Mouse (Mus musculus): ENCODE data around the gene Pcmt1. TPM values are rescaled to one million over a fixed set of nuclear protein-coding genes. Genes with fewer than 3 reads are reported as not detected.

Gene Pcmt1
- not detected in 2 replicates for polyA plus RNA-seq (2012; ENCODE audit: insufficient read depth, insufficient read length, low replicate concordance, missing spikeins)

DNA sequence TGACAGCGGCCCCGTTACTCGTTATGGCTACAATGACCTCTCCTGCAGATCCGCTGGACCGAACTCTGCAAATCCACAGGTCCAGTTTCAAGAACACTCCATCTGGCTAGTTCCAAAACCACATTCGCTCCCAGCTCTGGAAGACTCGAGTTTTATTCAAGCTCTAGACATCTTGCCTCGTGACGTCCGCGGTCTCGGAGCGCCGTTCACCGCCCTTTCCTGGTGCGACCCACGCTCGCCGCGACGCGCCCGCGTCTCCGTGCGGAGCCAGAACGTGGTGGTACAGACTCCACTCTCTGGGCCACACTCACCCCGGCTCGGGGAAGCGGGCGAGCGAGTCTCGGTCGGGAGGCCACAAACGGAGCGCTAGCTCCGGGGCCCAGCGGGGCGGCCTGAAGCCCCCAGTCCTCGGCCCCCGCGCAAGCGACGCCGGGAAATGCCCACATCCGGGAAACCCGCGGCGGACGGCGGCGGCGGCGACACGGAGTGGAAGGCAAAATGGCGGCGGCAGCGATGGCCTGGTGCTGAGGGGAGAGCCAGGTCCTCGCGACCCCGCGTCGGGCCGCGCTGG is at the start of gene Pcmt1, which contains the start of gene Lats1:
Gene Pcmt1 (minus strand): TSS at position 406 of the 571 bp plus-strand sequence.
Gene Lats1 (plus strand): TSS at position 484 of the 571 bp plus-strand sequence.
- under 1% methylated on average over 65 of the region's 65 CpGs for WGBS
- peak within 1 kb of the TSS; percentile 88 for H3K4me3 ChIP-seq (ENCODE audit: insufficient read depth, low read depth, low read length)
- peak within 1 kb of the TSS; percentile 96 for H3K27ac ChIP-seq (ENCODE audit: insufficient read depth, low read depth, low read length)
- H3K4me1 ChIP-seq (ENCODE audit: control insufficient read depth, insufficient read depth, low read length) = peaks cover 8% of the 10 kb centered on the region
- TF ChIP-seq POLR2A (IDR thresholded peaks at IDR 0.05; ENCODE audit: insufficient read depth, low read depth, low read length) (peak; percentile 95), CTCF (IDR thresholded peaks at IDR 0.05; ENCODE audit: insufficient read depth, low read depth, low read length) (no peak)

DNA sequence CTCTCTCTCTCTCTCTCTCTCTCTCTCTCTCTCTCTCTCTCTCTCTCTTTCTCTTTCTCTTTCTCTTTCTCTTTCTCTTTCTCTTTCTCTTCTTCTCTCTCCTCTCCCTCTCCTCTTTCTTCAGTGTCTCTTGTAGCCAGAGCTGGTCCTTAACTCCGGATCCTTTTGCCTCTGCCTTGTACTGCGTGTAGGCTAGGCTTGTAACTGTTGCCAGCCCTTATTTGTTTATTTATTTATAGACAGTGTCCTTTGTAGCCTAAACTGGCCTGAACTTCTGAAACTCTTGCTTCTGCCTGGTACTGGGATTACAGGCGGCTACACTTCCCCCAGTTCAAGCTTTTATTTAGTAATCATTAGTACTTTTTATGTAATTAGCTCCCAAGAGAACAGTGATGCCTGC is 46.1 kb upstream of the Pcmt1 start:
- no peak for TF ChIP-seq POLR2A (IDR thresholded peaks at IDR 0.05; ENCODE audit: insufficient read depth, low read depth, low read length)
- TF ChIP-seq CTCF (IDR thresholded peaks at IDR 0.05; ENCODE audit: insufficient read depth, low read depth, low read length) = no peak
- peaks cover 2% of the 10 kb centered on the region; the same call in 1 of the 2 replicates for H3K4me1 ChIP-seq (ENCODE audit: control insufficient read depth, insufficient read depth, low read length)
- WGBS = 9% methylated on average over 3 of the region's 3 CpGs
- no peak overlapping the region for H3K4me3 ChIP-seq (ENCODE audit: insufficient read depth, low read depth, low read length)
- no peak overlapping the region for H3K27ac ChIP-seq (ENCODE audit: insufficient read depth, low read depth, low read length)

- WGBS = 0% methylated on average over 8 of the region's 8 CpGs
- no peak for TF ChIP-seq CTCF (IDR thresholded peaks at IDR 0.05; ENCODE audit: insufficient read depth, low read depth, low read length)
- TF ChIP-seq POLR2A (IDR thresholded peaks at IDR 0.05; ENCODE audit: insufficient read depth, low read depth, low read length) = no peak
- Histone ChIP-seq H3K4me1 (ENCODE audit: control insufficient read depth, insufficient read depth, low read length) (peaks cover 2% of the 10 kb centered on the region; the same call in 1 of the 2 replicates), H3K4me3 (ENCODE audit: insufficient read depth, low read depth, low read length) (peak overlapping the region; percentile 72), H3K27ac (ENCODE audit: insufficient read depth, low read depth, low read length) (no peak overlapping the region)
Measured at GRCm38 (mm10) chr10:7726501-7726812, 45.5 kb upstream of the Pcmt1 start.

- TF ChIP-seq CTCF (IDR thresholded peaks at IDR 0.05; ENCODE audit: insufficient read depth, low read depth, low read length) (no peak), POLR2A (IDR thresholded peaks at IDR 0.05; ENCODE audit: insufficient read depth, low read depth, low read length) (peak; percentile 74; the same call in 1 of the 2 replicates)
- H3K27ac ChIP-seq (ENCODE audit: insufficient read depth, low read depth, low read length) = no peak within 1 kb of the TSS
- under 1% methylated on average over 49 of the region's 49 CpGs for WGBS
- peak within 1 kb of the TSS; percentile 72 for H3K4me3 ChIP-seq (ENCODE audit: insufficient read depth, low read depth, low read length)
- H3K4me1 ChIP-seq (ENCODE audit: control insufficient read depth, insufficient read depth, low read length) = peaks cover 2% of the 10 kb centered on the region; the same call in 1 of the 2 replicates
Measured at GRCm38 (mm10) chr10:7725751-7726500, 45.0 kb upstream of the Pcmt1 start, which contains the start of gene Katna1. Gene Katna1, plus strand, starts transcription at chr10:7726000.

DNA sequence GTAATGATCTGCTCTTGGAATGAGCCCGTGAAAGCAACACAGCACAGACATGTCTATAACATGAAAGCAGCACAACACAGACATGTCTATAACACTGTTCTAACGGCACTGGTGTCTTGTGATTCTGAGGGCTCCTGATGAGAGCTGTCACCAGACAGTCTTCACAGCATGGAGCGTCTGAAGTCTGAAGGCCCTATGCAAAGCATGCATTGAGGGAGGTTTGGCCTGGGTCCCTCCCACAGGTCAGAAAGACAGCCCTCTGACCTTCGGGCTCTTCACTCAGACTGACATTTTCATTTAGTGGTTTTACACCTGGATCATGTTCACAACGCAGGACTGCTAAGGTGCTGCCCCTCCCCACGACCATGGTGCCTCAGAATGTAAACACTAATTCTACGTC is 34.1 kb upstream of the Pcmt1 start:
- WGBS = 74% methylated on average over 7 of the region's 7 CpGs
- no peak for TF ChIP-seq CTCF (IDR thresholded peaks at IDR 0.05; ENCODE audit: insufficient read depth, low read depth, low read length)
- TF ChIP-seq POLR2A (IDR thresholded peaks at IDR 0.05; ENCODE audit: insufficient read depth, low read depth, low read length) = no peak
- H3K4me1 ChIP-seq (ENCODE audit: control insufficient read depth, insufficient read depth, low read length) = 0 out of 2 replicates have a peak, but pooled peaks cover 2% of the 10 kb centered on the region
- no peak overlapping the region for H3K4me3 ChIP-seq (ENCODE audit: insufficient read depth, low read depth, low read length)
- H3K27ac ChIP-seq (ENCODE audit: insufficient read depth, low read depth, low read length) = no peak overlapping the region

GRCm38 (mm10) chr10:7712506-7712905 is 31.6 kb upstream of the Pcmt1 start:
- no peak for TF ChIP-seq POLR2A (IDR thresholded peaks at IDR 0.05; ENCODE audit: insufficient read depth, low read depth, low read length)
- no peak overlapping the region for H3K27ac ChIP-seq (ENCODE audit: insufficient read depth, low read depth, low read length)
- 0 out of 2 replicates have a peak, but pooled peaks cover 2% of the 10 kb centered on the region for H3K4me1 ChIP-seq (ENCODE audit: control insufficient read depth, insufficient read depth, low read length)
- 93% methylated on average over 13 of the region's 13 CpGs for WGBS
- no peak overlapping the region for H3K4me3 ChIP-seq (ENCODE audit: insufficient read depth, low read depth, low read length)

DNA sequence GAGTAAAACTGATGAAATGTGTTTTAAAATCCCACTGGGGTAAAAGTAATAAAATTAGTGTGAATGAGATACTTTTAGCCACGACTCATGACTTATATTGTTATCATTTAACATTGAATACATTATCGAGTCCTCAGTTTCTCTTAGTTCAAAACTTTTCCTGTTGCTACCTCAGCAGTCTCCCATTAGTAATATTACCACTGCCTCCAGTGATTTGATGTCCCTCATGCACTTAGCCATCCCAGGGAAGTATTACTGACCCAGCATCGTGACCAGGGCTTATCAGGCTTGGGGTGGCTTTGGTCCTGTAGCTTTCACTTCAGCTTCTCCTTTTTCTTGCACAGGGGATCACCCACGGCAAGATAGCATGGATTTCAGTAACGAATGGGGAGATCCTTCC is 29.2 kb upstream of the Pcmt1 start:
- TF ChIP-seq CTCF (IDR thresholded peaks at IDR 0.05; ENCODE audit: insufficient read depth, low read depth, low read length) (no peak), POLR2A (IDR thresholded peaks at IDR 0.05; ENCODE audit: insufficient read depth, low read depth, low read length) (no peak)
- Histone ChIP-seq H3K4me3 (ENCODE audit: insufficient read depth, low read depth, low read length) (no peak overlapping the region), H3K4me1 (ENCODE audit: control insufficient read depth, insufficient read depth, low read length) (0 out of 2 replicates have a peak, but pooled peaks cover 1% of the 10 kb centered on the region), H3K27ac (ENCODE audit: insufficient read depth, low read depth, low read length) (no peak overlapping the region)
- 90% methylated on average over 5 of the region's 5 CpGs for WGBS

- no peak for TF ChIP-seq CTCF (IDR thresholded peaks at IDR 0.05; ENCODE audit: insufficient read depth, low read depth, low read length)
- no peak for TF ChIP-seq POLR2A (IDR thresholded peaks at IDR 0.05; ENCODE audit: insufficient read depth, low read depth, low read length)
- 95% methylated on average over 6 of the region's 6 CpGs for WGBS
- Histone ChIP-seq H3K4me3 (ENCODE audit: insufficient read depth, low read depth, low read length) (no peak overlapping the region), H3K27ac (ENCODE audit: insufficient read depth, low read depth, low read length) (no peak overlapping the region), H3K4me1 (ENCODE audit: control insufficient read depth, insufficient read depth, low read length) (no peaks in the 10 kb centered on the region)
Measured at GRCm38 (mm10) chr10:7702586-7702985, 21.6 kb upstream of the Pcmt1 start.

- H3K4me1 ChIP-seq (ENCODE audit: control insufficient read depth, insufficient read depth, low read length) = no peaks in the 10 kb centered on the region
- TF ChIP-seq POLR2A (IDR thresholded peaks at IDR 0.05; ENCODE audit: insufficient read depth, low read depth, low read length) (no peak), CTCF (IDR thresholded peaks at IDR 0.05; ENCODE audit: insufficient read depth, low read depth, low read length) (no peak)
- WGBS = 78% methylated on average over 3 of the region's 3 CpGs
- H3K4me3 ChIP-seq (ENCODE audit: insufficient read depth, low read depth, low read length) = no peak overlapping the region
- no peak overlapping the region for H3K27ac ChIP-seq (ENCODE audit: insufficient read depth, low read depth, low read length)
Measured at GRCm38 (mm10) chr10:7700120-7700519, 19.2 kb upstream of the Pcmt1 start.
